Mouse (Mus musculus) adrenal gland, adult 18-20 months (tissue): ENCODE results near the gene Elf2. TPM values are rescaled to one million over a fixed set of nuclear protein-coding genes. Genes with fewer than 3 reads are reported as not detected.
"Not testable (repeated sequence)": the region's sequence is repeated elsewhere in the genome, so short reads cannot be mapped to it uniquely, and the experiment has no call there.

Experiments
- DNase-seq, 2 experiments: peaks; one replicate each; pipeline ENCODE4 v3.0.0; 2021 to 2022; ENCODE audit warnings: low spot score in 2 of 2
- total RNA-seq, 2 experiments: library from RNA; stranded (reverse); gene quantifications; 1 replicate in 1 of 2; 2 replicates in 1 of 2; pipeline ENCODE4 v1.2.3; 2021

Gene Elf2
- total RNA-seq, 2 experiments from 2014 or later = 61.9 to 78.4 TPM

- DNase-seq = no peak
Observed at GRCm38 (mm10) chr3:51333234-51333889, 7.1 kb downstream of the Elf2 start.

DNA sequence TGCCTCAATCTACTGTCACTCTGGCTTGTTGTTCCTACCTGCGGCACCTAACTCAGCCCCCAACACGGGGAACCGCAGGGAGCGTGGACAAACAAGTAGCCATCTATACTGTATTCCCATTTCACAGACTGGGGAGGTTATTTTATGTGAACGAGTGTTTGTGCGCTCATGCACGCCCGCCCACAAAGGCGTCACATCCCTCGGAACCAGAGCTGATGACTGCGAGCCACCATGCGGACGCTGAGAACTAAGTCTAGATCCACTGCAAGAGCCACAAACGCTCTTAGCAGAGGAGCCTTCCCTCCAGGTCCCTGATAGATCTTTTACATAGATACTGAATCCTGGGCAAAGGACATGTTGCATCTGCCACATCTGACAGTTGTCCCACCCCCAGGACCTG is 10.4 kb downstream of the Elf2 start:
- DNase-seq = no peak

- no peak for DNase-seq
Observed at GRCm38 (mm10) chr3:51328546-51328945, 11.9 kb downstream of the Elf2 start.

DNA sequence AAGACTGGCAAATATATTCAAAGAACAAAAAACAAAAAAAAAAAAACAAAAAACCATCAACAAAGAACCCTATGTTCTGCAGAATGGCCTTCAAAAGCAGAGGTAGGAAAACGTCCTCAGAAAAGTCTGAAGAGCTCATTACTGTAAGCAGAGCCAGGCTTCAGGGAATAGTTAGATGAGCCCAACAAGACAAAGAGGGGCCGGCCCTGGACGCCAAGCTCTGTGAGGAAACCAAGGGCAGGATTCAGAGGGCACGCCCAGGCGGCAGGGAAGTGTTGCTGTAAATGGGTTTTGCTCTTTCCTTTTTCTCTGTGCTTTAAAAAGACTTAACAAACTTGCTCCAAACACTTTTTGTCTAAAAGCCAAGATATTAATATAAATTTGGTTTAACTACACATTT is 12.6 kb downstream of the Elf2 start:
- DNase-seq = no peak

DNA sequence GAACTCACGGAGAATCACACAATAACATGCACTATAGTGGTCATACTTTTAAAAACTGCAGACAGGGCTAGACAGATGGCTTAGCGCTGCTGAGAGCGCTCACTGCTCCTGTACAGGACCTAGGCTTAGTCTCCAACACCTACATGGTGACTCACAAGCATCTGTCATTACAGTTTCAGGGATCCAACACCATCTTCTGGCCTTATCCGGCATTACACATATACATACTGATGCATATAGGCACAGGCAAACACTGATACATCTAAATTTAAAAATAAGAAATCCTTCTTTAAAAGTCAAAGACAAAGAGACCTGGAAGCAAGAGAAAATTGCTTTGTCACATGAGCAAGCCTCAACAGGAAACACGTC is 13.1 kb downstream of the Elf2 start:
- DNase-seq = no peak

DNA sequence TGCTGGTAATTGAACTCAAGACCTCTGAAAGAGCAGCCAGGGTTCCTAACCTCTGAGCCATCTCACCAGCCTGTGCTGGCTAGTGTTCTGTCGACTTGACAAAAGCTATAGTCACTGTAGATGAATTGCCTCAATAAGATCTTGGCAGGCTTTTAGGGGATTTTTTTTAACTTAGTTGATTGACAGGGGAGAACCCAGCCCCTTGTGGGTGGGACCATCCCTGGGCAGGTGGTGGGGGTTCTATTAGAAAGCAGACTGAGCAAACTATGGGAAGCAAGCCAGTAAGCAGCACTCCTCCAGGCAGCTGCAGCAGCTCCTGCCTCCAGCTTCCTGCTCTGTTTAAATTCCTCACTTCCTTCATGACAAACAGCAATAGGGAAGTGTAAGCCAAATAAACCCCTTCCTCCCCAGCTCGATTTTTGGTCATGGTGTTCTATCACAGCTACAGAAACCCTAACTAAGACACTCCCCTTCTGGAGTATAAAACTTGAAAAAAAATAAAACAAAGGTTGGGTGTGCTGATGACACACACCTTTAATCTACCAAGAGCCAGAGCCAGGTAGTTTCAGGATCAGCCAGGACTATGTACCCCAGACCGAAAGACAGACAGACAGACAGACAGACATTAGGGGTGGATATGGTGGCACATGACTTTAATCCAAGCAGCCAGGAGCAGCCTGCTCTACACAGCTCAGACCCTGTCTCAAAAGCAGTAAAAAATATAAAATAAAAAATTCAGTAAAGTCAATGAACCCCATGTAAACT is 13.6 kb downstream of the Elf2 start:
- no peak for DNase-seq

DNA sequence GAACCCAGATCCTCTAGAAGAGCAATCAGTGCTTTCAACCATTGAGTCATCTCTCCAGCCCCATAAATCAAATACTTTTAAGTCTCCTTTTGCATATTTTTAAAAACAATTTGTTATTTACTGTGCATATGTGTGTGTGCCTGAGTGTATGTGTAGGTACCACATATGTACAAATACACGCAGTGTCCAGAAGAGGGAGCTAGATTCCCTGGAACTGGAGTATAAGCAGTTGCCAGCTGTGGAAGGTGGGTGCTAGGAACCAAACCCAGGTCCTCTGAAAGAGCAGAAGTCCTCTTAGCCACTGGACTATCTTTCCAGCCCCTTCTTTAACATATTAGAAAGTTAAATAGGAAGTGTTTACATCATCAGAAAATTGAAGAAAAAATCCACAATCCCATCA is 15.0 kb downstream of the Elf2 start:
- DNase-seq = no peak

DNA sequence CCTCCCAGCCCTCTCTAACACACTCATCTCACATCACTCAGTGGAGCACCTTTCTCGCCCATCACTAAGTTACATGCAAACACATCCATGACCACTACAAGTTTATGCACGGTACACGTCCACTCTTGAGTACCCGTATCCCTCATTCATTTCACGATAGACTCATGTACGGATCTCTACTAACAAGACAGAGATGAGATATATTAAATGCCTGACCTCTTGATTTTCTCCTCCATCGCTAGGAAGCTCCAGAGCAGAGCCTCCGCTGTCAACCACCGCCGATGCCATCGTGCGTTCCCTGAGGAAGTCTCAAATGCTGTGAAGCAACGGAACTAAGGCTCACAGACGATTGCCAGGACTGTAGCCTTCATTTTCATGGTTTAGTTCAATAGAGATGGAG is 17.5 kb downstream of the Elf2 start:
- DNase-seq = no peak

- DNase-seq = no peak
Observed at GRCm38 (mm10) chr3:51322326-51322725, 18.1 kb downstream of the Elf2 start.

GRCm38 (mm10) chr3:51321141-51321540 is 19.3 kb downstream of the Elf2 start:
- DNase-seq = no peak

- DNase-seq = not testable (repeated sequence)
Observed at GRCm38 (mm10) chr3:51318053-51318452, 22.4 kb downstream of the Elf2 start.

- DNase-seq = no peak
Observed at GRCm38 (mm10) chr3:51316876-51317275, 23.6 kb downstream of the Elf2 start.

DNA sequence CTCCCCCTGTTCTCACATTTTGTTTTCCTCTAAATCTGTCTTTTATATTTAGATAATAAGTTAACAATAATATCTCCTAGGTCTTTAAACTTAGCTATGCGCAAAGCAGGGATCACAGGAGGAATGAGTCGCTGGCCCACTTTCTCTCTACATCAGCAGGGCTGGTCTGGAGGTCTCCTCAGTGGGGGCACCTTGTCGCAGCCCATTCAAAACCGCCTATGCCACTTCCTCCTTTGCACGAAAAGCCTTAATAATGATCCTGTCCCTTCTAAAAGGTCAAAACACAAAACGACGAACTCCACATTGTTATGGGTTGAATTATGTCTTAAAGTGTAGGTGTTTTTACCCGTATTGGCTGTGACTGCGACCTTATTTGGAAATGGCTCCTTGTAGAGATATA is 28.8 kb downstream of the Elf2 start:
- no peak for DNase-seq

DNA sequence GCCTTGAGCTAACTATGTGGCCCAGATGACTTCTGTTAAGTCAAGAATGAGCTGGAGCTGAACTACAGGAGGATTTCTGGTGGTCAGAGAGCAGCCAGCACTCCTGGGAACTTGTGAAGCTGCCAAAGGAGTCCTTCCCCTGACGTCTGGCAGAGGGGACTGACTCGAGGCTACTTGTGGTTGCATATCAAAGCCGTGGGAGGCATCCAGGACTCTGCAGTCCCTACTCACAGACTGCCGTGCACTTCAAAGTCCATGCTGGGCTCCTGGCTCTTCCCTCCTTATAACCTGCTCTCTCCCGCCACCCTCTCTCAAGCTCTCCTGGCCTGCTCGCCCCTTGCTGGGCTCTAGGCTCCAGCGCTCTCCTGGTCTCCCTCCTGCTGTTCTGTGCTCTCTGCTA is 30.4 kb downstream of the Elf2 start:
- DNase-seq = no peak

- no peak for DNase-seq
Observed at GRCm38 (mm10) chr3:51306621-51307020, 33.8 kb downstream of the Elf2 start.

GRCm38 (mm10) chr3:51305961-51306360 is 34.5 kb downstream of the Elf2 start:
- DNase-seq = no peak

DNA sequence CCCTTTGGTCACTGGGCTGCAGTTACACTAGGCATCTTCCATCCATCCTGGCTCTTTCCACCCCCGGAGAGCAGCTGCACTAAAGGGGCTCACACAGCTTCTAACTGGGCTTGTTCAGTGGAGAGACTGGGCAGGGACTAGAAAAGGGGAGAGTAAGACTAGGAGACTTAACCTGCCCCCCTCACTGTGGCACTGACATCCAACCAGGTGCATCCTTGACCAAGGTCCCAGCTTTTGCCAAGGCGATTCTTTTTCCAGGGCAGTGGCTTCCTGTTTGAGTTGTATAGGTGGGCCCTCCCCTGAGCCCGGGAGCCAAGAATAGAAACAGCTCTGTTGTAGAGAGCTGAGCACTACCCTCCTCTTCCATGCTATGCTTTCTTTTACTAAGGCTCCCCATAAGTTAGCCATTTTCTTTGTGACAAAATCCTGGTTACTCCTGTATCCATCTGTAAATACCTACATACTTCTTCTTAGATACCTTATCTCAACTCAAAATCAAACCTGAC is 37.4 kb downstream of the Elf2 start:
- DNase-seq = no peak

GRCm38 (mm10) chr3:51301583-51301982 is 38.9 kb downstream of the Elf2 start:
- no peak for DNase-seq

DNA sequence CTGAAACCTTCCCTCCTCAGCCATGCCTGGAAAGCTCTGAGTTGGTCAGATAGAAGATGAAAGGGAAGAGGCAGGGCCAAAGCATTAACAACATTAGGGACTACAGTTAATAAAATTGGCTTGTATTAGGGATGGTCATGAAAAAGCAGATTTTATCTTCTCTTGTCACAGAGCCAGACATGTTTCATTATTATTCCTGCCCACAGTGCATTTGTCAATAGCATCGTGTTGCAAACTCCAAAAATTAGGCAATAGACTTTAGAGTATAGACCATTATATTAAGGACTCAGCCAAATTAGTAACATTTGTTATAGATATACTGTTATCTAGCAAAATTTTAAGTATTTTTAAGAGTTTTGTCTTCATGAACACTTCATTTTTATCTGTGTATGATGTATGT is 43.7 kb downstream of the Elf2 start:
- no peak for DNase-seq

- no peak for DNase-seq
Observed at GRCm38 (mm10) chr3:51295225-51295624, 45.2 kb downstream of the Elf2 start.

- DNase-seq = no peak
Observed at GRCm38 (mm10) chr3:51294251-51294650, 46.2 kb downstream of the Elf2 start.
